Mouse (Mus musculus) C2C12 (cell line): ENCODE results near the gene Cab39.

Experiments
- CEBPB ChIP-seq: IDR thresholded peaks from one replicate; pipeline ENCODE4 v1.6.1; 2011; ENCODE audit warnings: low read depth, mild to moderate bottlenecking, control low read depth, moderate library complexity
- CTCF ChIP-seq: IDR thresholded peaks from one replicate; pipeline ENCODE4 v1.5.1; 2011; ENCODE audit not compliant: control insufficient read depth, insufficient read depth, insufficient read length
- MAX ChIP-seq: IDR thresholded peaks from one replicate; pipeline ENCODE4 v1.6.1; 2011; ENCODE audit warnings: mild to moderate bottlenecking, control low read depth
- MYOG ChIP-seq: IDR thresholded peaks from one replicate; pipeline ENCODE4 v1.6.1; 2011; ENCODE audit not compliant: control insufficient read depth, insufficient read length; ENCODE audit errors: extremely low read depth

- TF ChIP-seq CTCF (no peak), MYOG (no peak), CEBPB (no peak), MAX (no peak)
Observed at GRCm38 (mm10) chr1:85761665-85762064, 31.6 kb upstream of the Cab39 start.
